Mouse (Mus musculus) layer of hippocampus, adult 11-12 months (tissue): Measurements from ENCODE around the gene Syngap1.

Experiments
- DNase-seq: peaks from one replicate; pipeline ENCODE4 v3.0.0; 2022; ENCODE audit warnings: low spot score

Syngap1 gene

DNA sequence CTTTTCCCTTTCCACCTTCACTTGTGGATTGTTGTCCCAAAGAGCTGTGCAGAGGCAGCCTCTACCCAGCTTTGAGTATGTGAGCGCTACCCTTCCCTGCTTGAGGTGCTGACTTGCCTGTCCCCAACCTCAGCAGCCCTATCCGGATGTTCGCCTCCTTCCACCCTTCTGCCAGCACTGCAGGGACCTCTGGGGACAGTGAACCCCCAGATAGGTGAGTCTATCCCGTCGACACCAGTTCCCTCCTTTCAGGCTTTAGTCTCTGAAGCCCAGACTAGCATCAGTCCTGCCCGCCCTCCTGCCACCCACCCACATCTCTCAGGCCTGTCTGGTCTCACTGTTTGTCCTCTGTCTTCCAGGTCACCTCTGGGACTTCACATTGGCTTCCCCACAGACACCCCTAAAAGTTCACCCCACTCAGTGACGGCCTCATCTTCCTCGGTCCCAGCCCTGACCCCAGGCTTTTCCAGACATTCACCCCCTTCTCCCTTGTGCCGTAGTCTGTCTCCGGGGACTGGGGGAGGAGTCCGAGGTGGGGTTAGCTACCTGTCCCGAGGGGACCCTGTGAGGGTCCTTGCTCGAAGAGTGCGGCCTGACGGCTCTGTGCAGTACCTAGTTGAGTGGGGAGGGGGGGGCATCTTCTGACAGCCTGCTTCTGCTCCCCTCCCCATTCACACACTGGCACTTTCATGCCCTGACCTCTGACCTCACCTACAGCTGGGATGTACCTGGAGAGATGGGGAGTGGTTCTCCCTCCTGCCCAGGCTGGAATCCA, 3.9 kb upstream of the Syngap1 start:
- DNase-seq = no peak

DNA sequence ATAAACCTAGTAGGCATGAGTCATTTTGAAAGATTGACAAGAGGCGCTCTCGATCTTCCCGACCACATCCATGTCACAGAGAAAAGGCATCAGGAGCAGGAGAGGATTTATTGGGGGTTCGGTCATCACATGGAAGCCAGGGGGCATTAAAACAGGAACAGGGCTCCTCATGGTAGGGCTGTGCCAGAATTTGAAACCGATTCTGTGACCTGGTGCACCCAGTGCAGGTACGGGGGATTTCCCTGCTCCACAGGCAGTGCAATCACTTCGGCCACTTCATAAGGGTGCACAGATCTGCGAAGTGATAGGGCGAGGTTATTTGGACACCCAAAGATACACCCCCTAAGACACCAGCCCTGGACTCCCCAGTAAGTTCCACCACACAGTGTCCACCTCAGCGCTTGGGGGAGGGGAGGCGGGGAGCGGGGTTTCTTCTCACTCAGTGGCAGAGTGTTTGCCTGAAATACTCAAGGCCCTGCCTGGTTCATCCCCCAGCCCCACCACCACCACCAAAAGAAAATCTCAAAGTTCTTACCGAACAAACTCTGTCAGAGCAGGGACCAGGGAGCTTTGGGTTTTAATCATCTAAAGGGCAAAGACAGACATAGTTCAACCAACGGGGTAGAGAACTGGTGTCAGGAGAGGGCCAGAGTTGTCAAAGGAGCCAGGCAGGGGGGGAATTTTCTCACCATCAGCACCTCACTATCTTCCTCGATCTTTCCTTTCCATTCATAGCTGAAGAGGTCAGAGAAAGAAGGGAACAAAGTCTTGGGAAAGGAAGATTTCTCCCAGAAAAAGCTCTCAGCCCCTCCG, 3.0 kb upstream of the Syngap1 start:
- DNase-seq = no peak

DNA sequence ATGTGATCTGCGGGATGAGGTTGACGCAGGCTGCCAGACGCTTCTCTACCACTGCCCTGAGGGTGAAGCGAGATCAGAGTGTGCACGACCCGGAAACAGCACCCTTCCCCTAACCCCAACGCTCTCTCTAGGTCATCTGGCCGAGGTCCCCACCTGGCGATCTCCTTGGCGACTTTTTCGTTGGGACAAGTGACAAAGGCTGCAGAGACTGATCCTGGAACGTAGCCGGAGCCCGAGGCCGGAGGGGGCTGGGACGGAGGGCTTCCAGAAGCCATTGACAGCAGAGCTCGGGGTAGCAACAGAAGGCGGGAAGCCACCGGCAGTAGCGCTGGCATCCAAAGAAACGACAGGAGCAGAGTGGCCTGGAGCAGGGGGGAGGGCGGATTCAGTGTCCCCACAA, 2.3 kb upstream of the Syngap1 start:
- DNase-seq = no peak

DNA sequence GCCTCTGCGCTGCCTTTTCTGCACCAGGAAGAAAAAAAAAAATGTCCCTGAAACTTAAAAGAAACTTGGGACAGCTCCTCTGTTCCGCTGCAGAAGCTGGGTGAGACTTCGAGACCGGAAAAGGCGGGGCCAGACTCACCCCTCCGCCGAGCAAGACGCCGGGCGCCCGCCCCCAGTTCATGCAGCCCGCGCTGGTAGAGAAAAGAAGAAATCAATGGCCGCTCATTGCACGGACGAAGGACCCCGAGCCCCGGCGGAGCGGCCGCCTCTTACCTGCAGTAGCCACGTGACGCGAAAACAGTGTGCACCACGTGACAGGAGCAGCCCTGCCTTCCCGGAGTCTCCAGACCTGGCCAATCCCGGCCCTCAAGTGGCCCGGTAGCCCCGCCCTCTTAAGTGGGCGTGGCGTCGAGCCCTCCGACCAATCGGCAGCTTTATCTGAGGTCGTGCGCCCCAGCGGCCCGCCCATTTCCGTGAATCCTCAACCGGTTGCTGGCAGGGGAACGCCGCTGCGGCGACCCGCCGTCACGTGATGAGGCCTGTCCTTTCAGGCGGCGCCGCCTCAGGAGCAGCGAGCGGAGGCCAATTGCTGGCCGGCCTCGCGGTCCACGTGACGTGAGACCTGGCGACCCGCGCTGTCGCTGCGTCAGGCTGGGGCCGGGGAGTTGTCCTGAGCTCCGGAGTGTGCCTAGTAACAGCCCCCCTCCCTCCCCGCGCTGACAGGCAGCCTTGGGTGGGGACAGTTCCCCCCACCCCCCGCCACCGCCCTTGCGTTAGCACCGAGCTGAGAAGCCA, 1.7 kb upstream of the Syngap1 start, which contains the start of gene Cuta:
Gene Cuta (minus strand): TSS at position 392 of the 795 bp plus-strand sequence.
- DNase-seq = peak; percentile 100

DNA sequence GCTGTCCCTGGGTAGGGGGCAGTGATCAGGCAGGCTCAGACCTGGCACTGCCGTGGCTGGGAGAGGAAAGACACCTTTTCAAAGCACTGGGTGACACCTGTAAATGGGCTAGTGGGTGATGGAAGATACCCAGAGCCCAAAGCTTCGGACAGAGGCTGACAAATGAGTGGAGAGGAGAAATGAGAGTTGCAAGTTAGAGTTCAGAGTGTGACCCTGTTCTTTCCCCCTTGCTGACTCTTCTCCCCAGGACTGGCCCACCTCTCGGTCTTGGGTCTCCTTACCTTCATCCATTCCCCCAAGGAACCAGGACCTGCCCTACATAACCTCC, 1.1 kb upstream of the Syngap1 start:
- DNase-seq = no peak

DNA sequence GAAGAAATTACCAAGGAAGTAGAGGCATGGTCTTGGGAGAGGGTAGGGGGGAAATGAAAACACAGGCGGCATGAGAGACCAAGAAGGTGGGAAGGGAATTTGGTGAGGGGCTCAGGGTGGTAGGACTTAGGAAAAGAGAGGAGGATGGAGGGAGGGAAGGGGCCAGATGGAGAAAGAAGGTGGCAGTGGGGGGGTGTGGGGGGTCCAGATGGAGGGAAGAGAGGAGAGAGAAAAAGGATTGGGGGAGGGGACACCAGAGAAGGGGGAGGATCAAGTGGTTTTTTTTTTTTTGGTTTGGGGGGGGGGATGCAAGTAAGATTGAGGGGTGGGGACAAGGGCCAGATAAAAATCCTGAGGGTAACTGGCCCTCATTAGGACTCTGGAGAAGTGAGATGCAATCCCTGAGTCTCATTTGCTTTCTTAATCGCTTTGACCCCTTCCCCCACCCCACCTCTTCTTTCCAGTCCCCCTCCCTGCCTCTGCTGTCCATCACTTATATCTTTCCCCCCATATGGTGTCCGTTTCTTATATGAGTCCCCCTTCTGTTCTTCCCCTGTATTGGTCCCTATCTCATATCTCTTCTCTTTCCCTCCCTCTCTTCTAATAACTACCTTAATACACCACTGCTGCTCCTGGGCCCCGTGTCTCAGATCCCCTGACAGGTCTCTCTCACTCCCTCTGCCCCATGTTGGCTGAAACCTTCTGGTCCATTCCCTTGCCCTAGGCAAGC, 953 bp downstream of the Syngap1 start:
- DNase-seq = no peak

DNA sequence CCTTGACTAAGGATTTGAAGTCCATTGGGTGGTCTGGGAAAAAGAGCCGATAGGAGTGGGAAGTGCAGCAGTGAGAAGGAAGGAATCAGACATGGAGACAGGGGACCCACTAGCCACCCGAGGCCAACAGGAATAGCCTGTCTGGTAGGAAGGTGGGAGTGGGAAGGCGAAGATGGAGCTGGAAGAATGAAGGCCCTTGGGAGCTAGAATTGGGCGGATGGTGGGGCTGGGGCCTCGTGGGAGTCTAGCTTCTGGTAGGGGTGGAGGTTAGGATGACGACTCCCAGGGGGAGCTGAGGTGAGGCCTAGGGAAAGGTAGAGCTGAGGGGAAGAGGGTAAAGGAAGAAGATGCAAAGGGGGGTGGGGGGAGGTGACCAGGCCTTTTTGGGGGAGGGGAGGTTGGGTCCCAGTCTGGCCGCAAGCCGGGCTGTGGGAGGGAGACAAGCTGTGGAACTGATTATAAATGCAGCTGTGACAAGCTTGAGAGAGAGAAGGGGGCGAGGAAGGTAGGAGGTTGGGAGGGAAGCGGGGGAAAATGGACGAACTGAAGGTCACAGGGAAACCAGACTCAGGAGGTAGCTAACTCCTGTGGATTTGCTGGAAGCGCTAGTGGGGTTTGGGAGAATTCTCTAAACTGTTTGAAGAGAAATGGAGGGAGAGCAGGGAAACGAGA, 4.9 kb downstream of the Syngap1 start:
- DNase-seq = no peak

DNA sequence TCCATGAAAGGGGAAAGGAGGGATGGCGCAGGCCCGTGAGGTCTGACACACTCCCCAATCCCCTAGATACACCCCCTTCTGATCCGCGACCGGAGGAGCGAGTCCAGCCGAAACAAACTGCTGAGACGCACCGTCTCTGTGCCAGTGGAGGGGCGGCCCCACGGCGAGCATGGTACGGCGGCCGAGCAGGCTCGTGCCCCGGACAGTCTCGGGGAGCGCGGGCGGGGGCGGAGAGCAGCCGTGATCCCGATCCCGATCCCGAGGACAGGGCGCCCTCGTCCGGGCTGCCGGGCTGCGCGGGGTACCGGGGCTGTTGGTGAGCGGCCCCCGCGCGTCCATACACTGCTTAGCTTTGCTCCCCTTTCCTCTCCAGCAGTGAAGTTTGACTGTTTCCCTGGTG, 5.5 kb downstream of the Syngap1 start:
- peak; percentile 72 for DNase-seq

DNA sequence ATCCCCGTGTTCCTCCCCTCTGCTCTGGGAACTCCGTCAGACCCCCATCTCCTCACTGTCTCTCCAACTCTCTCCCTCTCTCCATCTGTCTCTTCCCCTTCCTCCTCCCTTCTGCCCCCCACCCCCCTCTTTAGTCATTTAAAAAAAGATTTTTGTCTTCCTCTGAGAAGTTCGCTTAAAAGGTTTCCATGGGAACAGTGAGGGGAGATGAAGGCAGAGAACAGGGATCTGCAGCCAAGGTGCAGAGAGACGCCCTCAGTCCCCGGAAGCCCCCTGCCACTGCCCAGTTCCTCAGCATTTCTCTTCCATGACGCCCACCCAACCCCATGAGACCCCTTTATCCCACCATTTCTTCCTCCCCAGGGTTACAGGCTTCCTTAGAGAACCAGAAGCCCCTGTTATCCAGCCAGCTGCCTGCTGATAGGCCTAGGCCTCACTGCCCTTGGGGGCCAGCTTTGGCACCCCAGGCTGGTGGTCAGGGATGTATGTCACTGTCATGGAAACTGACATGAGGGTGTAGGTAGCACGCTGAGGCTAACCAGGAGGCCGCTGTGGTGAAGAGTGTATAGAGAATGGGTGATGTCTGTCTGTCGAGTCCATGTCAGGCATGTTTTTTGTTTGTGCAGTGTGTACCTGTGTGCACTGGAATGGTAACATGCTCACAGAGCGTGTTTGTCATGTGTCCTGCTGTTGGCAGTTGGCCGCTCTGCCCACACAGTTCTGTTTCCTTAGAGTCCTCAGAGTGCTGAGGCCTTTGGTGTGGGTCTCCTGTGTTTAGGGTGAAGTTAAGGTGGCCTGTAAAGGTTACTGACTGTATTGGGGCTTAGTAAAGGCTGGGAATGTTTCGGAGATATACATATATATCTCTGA, 6.4 kb downstream of the Syngap1 start:
- no peak for DNase-seq

DNA sequence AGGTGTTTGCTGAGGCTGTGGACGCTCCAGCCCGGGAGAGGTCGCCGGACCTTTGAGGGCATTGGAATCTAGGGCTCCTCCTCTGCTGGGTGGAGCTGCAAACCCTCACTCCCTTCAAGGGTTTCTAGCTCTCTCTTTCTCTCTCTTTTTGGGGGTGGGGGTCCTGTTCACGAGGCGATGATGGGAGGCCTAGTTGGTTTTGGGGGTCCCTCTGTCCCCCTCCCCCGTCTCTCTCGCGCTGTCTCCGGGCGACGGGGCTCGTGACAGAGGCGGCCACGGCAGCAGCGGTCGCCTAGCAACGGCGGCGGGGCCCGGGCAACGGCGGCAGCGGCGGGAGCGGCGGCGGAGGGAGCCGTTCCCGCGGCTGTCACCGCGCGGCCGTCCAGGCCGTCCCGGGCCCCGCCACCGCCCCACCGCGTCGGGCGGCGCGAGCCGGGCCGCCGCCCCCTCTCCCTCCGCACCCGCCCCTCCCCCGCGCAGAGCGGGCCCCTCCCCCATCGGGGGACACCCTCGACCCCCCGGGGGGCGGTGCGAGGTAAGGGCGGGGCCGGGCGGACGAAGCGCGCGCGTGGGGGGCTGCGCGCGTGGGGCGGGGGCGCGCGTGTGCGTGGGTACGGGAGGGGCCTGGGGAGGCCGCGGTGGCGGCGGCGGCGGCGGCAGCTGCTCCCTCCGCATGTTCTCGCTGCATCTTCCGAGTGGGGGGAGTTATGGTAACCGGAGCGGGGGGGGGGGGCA, 7.4 kb downstream of the Syngap1 start:
- DNase-seq = peak; percentile 59

DNA sequence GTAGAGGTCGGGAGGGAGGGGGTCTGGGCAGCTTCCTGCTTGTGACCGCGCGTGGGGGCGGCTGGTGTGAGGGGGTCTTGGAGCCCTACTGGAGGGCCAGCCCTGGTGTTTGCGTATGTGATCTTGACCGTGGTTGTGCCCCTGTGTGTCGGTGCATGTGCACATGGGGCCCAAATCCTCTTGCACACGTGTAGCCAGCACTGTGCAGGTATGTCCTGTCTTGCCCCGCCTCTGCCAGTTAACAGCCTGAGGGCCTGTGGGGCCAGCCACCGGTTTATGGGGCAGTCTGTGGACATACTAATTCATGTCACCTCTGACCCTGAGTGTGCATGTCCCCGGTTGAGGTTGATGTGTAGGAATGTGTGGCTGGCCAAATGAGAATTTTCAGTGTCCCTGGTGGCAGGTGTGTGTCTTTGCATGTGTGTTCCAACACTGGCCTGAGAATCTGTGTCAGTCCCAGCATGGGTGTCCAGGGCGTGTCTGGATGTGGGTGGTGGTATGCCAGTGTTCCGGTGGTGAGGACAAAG, 8.1 kb downstream of the Syngap1 start:
- DNase-seq = no peak

DNA sequence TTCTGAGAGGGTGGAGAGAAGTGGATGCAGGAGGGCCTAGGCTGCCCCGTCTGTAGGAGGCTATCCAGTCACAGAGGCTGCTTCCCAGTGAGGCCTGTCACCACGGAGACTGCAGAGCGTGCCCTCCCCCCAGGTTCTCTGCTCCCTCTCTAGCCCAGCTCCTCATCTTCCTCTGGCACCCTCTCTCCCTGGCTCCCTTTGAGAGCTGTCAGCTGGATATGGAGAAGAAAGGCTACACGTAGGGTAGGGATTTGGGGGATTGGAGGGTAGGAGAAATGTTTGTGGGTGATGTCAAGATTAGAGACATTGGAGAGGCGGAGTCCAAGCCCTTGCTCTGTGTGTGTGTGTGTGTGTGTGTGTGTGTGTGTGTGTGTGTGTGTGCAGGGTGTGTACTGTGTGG, 8.8 kb downstream of the Syngap1 start:
- DNase-seq = peak; percentile 59

DNA sequence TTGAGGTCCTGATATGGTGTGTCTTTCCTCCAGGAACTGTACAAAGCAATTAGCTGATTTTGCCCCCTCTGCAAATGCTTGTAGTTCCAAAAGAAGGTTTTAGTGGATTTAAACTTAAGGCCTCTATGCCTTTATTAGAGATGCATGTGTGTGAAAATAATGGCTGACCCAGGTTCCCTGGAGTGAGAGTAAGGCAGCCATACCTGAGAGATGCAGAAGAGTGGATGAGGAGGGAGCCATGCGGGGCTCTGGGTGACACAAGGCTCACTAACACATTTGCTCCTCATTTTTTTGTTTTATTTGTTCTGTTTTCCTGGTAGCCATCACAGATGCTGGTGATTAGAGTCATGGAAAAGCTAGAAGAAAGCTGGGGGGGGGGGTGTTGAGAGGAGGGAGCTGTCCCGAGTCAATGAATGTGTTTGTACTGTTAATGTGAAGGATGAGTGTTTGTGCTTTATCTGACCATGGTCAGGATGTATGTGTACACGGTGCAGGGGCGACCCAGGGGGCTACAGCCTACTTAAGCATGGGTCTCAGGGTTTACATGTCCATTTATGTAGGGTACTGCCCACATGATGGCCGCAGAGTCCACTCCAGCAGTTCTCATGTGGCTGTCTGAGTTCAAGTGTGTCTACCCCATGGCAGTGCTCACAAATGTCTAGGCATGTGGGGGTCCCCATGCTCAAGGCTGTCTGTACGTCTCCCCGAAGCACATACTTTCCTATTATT, 9.7 kb downstream of the Syngap1 start:
- DNase-seq = no peak

DNA sequence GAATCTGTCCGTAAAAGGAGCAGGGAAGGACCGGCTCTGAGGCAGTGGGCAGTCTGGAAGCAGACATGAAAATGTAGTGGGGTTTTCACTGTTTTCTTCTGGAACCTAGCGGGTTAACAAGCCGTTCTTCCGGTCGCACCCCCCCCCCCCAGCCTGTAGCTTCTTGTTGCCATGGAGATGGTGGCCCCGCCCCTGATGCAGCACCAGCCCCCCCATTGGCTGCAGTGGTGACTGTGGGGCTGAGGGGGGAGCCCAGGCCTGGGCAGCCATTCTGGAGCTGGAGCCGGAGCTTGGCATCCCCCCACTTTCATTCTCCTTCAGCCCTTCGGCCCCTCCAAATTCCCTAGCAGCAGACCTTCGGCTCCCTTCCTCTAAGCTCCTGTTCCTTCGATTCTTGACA, 10.4 kb downstream of the Syngap1 start:
- DNase-seq = peak; percentile 86

DNA sequence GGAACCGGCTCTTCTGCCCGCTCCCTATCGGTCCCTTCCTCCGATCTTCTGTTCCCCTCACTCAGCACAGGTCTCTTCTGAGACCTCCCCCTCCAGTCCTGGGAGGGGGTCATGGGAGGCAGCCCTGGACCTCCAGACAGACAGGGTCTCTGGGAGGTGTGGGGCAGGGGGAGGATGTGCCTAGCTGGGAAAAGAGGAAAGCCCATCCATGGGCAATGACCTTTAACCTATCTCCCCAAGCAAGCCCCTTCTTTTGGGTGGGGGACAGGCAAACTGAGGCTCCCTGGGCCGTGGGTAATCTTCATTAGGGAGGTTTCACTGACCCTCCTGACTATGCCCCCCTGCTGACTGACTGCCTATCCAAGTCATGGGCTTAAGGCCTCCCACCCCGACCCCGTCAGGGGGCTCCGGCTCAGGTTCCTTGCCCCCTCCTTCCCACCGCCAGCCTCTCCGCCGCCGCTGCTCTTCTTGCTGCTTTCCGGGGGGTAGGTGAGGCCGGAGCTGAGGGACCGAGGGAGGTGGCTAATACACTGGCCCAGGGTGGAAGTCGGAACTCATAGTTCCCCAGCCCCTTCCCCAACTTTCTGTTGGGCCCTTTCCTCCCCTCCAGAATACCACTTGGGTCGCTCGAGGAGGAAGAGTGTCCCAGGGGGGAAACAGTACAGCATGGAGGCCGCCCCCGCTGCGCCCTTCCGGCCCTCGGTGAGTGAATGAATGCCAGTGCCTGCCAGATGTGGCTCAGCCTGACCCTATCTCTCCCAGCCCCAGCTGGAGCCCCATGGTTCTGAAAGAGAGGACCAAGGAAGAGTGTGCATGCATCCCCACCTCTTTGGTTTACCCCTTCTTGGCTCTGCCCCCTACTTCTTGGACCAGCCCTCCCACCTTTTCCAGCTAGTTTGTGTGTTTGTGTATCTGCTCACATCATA, 11.2 kb downstream of the Syngap1 start:
- no peak for DNase-seq

DNA sequence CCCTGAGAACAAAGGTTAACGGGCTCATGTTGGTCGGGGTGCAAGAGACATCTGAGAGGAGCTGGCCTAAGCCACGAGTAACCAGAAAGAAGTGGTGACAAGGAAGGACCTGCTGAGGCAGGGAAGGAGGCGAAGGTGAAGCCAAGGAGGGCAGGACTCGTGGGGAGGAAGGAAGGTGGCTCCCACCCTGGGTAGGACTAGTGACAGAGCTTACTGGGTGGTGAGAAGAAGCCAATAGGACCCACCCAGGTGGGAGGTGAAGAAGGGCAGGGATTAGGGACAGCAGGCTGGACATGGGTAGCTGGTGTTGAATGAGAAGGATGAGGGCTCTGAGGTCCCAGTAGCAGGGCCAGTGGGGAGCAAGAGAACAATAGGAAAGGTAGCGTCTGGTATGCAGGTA, 12.1 kb downstream of the Syngap1 start:
- DNase-seq = no peak

DNA sequence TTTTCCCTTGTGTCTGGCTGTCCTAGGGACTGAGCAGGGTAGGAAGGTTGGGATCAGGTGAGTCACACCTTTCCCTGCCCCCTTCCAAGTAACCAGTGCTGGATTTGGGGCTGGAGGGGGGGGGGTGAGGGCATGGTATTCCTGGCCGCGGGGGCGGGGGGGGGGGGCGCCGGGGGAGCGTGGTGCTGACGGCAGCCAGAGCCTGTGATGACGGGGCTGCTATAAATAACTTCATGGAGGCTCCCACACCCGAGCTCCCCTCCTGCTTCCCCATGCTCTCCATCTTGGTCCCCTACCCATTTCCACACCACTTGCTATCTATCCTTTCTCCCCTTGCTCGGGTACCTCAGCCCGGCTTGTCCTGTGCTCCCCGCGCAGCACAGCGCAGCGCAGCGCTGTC, 12.7 kb downstream of the Syngap1 start:
- no peak for DNase-seq

DNA sequence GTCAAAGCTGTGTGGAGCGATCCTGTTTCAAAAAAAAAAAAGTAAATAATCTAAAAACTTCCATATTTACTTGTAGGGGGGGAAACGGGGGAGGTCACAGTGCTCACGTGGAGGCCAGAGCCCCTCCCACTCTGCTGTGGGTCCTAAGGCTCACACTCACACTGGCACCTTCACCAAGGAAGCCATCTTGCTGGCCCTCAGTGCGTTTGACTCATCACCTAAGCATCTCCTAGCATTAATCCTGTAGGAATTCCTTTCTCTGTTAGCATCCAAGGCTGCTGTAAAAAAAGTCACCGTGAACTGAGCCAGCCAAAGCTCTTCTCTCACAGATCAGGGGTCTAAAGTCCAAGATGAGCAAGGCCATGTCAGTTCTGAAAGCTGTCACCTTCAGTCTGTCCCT, 15.3 kb downstream of the Syngap1 start:
- no peak for DNase-seq
